In genomic region chr11:6677530-6677929, GRCm38 (mm10) we compare ENCODE assay signal across 10 mouse cellular contexts. TPM values are rescaled to one million over a fixed set of nuclear protein-coding genes. Genes with fewer than 3 reads are reported as not detected.
DNase-seq lines count a peak whose midpoint lies in the region; ATAC-seq and TF ChIP-seq lines count a peak whose summit lies in the region.
"Had no signal": no experiment of that assay in that cellular context is flagged by ENCODE, and none has a peak within 500 bp of the region (broad histone marks: within the 10 kb centered on the region; RNA-seq: fewer than 3 reads in every experiment).

No protein-coding gene starts in this region.

- H3K27me3 ChIP-seq in kidney, postnatal 0 days (ENCODE audit: insufficient read depth, low read length) = no peaks in the 10 kb centered on the region
- H3K27me3 ChIP-seq in neural tube, embryonic 15.5 days (replicated peaks) = no peaks in the 10 kb centered on the region
- H3K27me3 ChIP-seq: limb, embryonic 15.5 days had no signal

- no peak overlapping the region for H3K4me2 ChIP-seq in kidney, postnatal 0 days (ENCODE audit: low read length)
- no peak overlapping the region for H3K4me2 ChIP-seq in neural tube, embryonic 15.5 days
- H3K4me2 ChIP-seq: limb, embryonic 15.5 days had no signal

- TF ChIP-seq CTCF in lung, adult 2 months (IDR thresholded peaks at IDR 0.05; ENCODE audit: insufficient read depth, low read length) = peak; percentile 51
- TF ChIP-seq CTCF in kidney, postnatal 0 days (IDR thresholded peaks at IDR 0.05; ENCODE audit: low read depth) = peak; percentile 73

- no peaks in the 10 kb centered on the region; the same call in 1 of the 2 replicates for H3K9me3 ChIP-seq in kidney, postnatal 0 days (replicated peaks; ENCODE audit: low read length)
- no peaks in the 10 kb centered on the region for H3K9me3 ChIP-seq in neural tube, embryonic 15.5 days (replicated peaks)
- H3K9me3 ChIP-seq: limb, embryonic 15.5 days had no signal

- peaks cover 11% of the 10 kb centered on the region; the same call in 1 of the 2 replicates for H3K4me1 ChIP-seq in lung, adult 2 months (ENCODE audit: control insufficient read depth, insufficient read depth, low read length)
- no peaks in the 10 kb centered on the region for H3K4me1 ChIP-seq in kidney, postnatal 0 days (replicated peaks; ENCODE audit: insufficient read depth, low read length)
- H3K4me1 ChIP-seq in neural tube, embryonic 15.5 days = peaks cover 10% of the 10 kb centered on the region

- no peak overlapping the region for H3K4me3 ChIP-seq in lung, adult 2 months (replicated peaks; ENCODE audit: extremely low read depth, low read depth, low read length)
- no peak overlapping the region for H3K4me3 ChIP-seq in kidney, postnatal 0 days (replicated peaks; ENCODE audit: low read depth, low read length)
- no peak overlapping the region for H3K4me3 ChIP-seq in neural tube, embryonic 15.5 days (replicated peaks)
- H3K4me3 ChIP-seq: limb, embryonic 15.5 days had no signal

- 31% methylated on average over 7 of the region's 7 CpGs for WGBS in lung, adult 2 months
- 19% methylated on average over 7 of the region's 7 CpGs for WGBS in kidney, postnatal 0 days
- 29% methylated on average over 7 of the region's 7 CpGs for WGBS in neural tube, embryonic 15.5 days

- peak; percentile 51 to 73 for DNase-seq in adrenal gland, adult (ENCODE audit: inconsistent age in 2 of 2, low spot score in 1 of 2)
- no peak for DNase-seq in adrenal gland, postnatal 4 days (ENCODE audit: low spot score in 2 of 2)
- DNase-seq in lung, adult 2 months = no peak
- no peak for DNase-seq in lung, adult 18-20 months
- peak; percentile 67 for DNase-seq in kidney, postnatal 0 days (ENCODE audit: low spot score)
- DNase-seq in layer of hippocampus, adult 9-10 months (ENCODE audit: low spot score) = no peak
- no peak for DNase-seq in gastrocnemius, adult 18-20 months (ENCODE audit: low spot score)

- H3K27ac ChIP-seq in kidney, postnatal 0 days = no peak overlapping the region
- no peak overlapping the region for H3K27ac ChIP-seq in neural tube, embryonic 15.5 days (replicated peaks)
- H3K27ac ChIP-seq: limb, embryonic 15.5 days had no signal

- ATAC-seq in kidney, postnatal 0 days (replicated peaks; ENCODE audit: low FRiP score, low read depth) = peak; percentile 67
- ATAC-seq in neural tube, embryonic 15.5 days (ENCODE audit: low FRiP score) = peak; percentile 72

- H3K9ac ChIP-seq in kidney, postnatal 0 days (ENCODE audit: low read depth, low read length) = no peak overlapping the region
- H3K9ac ChIP-seq in neural tube, embryonic 15.5 days (replicated peaks) = no peak overlapping the region
- H3K9ac ChIP-seq: limb, embryonic 15.5 days had no signal

- no peaks in the 10 kb centered on the region for H3K36me3 ChIP-seq in kidney, postnatal 0 days (ENCODE audit: insufficient read depth, low read length)
- no peaks in the 10 kb centered on the region for H3K36me3 ChIP-seq in neural tube, embryonic 15.5 days
- H3K36me3 ChIP-seq: limb, embryonic 15.5 days had no signal

- no peak for TF ChIP-seq POLR2A in lung, adult 2 months (IDR thresholded peaks at IDR 0.05; ENCODE audit: borderline replicate concordance, extremely low read depth, low read depth, low read length)

RNA-seq across cellular contexts. Expression of gene Ramp3, which starts 19.2 kb away (rescaled TPM):
- 10 to 100 TPM; 14.3 to 14.8 TPM for total RNA-seq in adrenal gland, postnatal 4 days (2021)
- 8.3 and 8.7 TPM in 2 replicates for polyA plus RNA-seq in lung, adult 2 months (2012; rRNA removed)
- 25.0 and 26.5 TPM in 2 replicates for polyA plus RNA-seq in kidney, postnatal 0 days (2015; fragmentation: Nextera tagmentation; extraction: Ambion mirVana)
- polyA plus RNA-seq in neural tube, embryonic 15.5 days (2015; fragmentation: Nextera tagmentation; extraction: Ambion mirVana) = 29.9 and 32.1 TPM in 2 replicates
- 1 to 10 TPM in 1 of 2 experiments, under 1 TPM in 1; 0.48 to 1.1 TPM for total RNA-seq in gastrocnemius, adult 18-20 months (2021)

RNA-seq across cellular contexts. Expression of gene Wap, which starts 39.1 kb away (rescaled TPM):
- total RNA-seq in adrenal gland, postnatal 4 days (2021) = not detected
- polyA plus RNA-seq in lung, adult 2 months (2012; rRNA removed) = not detected in 2 replicates
- polyA plus RNA-seq in kidney, postnatal 0 days (2015; fragmentation: Nextera tagmentation; extraction: Ambion mirVana) = not detected in 2 replicates
- not detected in 2 replicates for polyA plus RNA-seq in neural tube, embryonic 15.5 days (2015; fragmentation: Nextera tagmentation; extraction: Ambion mirVana)
- not detected for total RNA-seq in gastrocnemius, adult 18-20 months (2021)
- polyA plus RNA-seq: limb, embryonic 15.5 days; stomach, embryonic 14.5 days had no signal

RNA-seq across cellular contexts. Expression of gene Tbrg4, which starts 51.7 kb away (rescaled TPM):
- 10 to 100 TPM; 70.9 to 81.6 TPM for total RNA-seq in adrenal gland, postnatal 4 days (2021)
- 51.6 and 53.3 TPM in 2 replicates for polyA plus RNA-seq in lung, adult 2 months (2012; rRNA removed)
- polyA plus RNA-seq in kidney, postnatal 0 days (2015; fragmentation: Nextera tagmentation; extraction: Ambion mirVana) = 32.2 and 34.5 TPM in 2 replicates
- 34.2 and 39.9 TPM in 2 replicates for polyA plus RNA-seq in neural tube, embryonic 15.5 days (2015; fragmentation: Nextera tagmentation; extraction: Ambion mirVana)
- 10 to 100 TPM; 62.9 to 64.4 TPM for total RNA-seq in gastrocnemius, adult 18-20 months (2021)

Comparison
In these comparisons a context has a peak if more than half of its experiments do, and no peak if none do; other contexts are left out.
1. DNase-seq: peak in adrenal gland, adult (2 of 2) and kidney, postnatal 0 days (single experiment); none in adrenal gland, postnatal 4 days (0 of 2), lung, adult 2 months (single experiment), lung, adult 18-20 months (0 of 2), layer of hippocampus, adult 9-10 months (single experiment) and gastrocnemius, adult 18-20 months (single experiment).